Mouse (Mus musculus): ENCODE data around the gene Zfp128. TPM values are rescaled to one million over a fixed set of nuclear protein-coding genes. Genes with fewer than 3 reads are reported as not detected.
A peak's percentile ranks its signal among the peaks of the same experiment; 100 is the strongest.
"Not testable (repeated sequence)": the region's sequence is repeated elsewhere in the genome, so short reads cannot be mapped to it uniquely, and the experiment has no call there.

The Zfp128 gene
- polyA plus RNA-seq, 1 experiment from 2014 or later: 7.6 TPM

GRCm38 (mm10) chr7:12897655-12898410, 16.9 kb downstream of the Zfp128 start, which contains the start of gene Zscan22:
TSS of gene Zscan22 (plus strand) at chr7:12897815.
- peak; percentile 98 for ATAC-seq (ENCODE audit: low read depth)
- peaks cover 15% of the 10 kb centered on the region for H3K4me1 ChIP-seq (replicated peaks)
- peak within 1 kb of the TSS; percentile 57 for H3K4me2 ChIP-seq
- WGBS: 8% methylated on average over 36 of the region's 36 CpGs
- H3K27me3 ChIP-seq: no peaks in the 10 kb centered on the region
- H3K4me3 ChIP-seq: peak within 1 kb of the TSS; percentile 61
- no peaks in the 10 kb centered on the region for H3K9me3 ChIP-seq
- H3K27ac ChIP-seq (replicated peaks): peak within 1 kb of the TSS; percentile 39; the same call in 1 of the 2 replicates
- H3K36me3 ChIP-seq: peaks cover 5% of the 10 kb centered on the region; the same call in 1 of the 2 replicates
- peak within 1 kb of the TSS; percentile 71 for H3K9ac ChIP-seq

GRCm38 (mm10) chr7:12901517-12901916, 20.5 kb downstream of the Zfp128 start:
- 93% methylated on average over 5 of the region's 5 CpGs for WGBS
- Histone ChIP-seq H3K9me3 (no peaks in the 10 kb centered on the region), H3K27me3 (no peaks in the 10 kb centered on the region), H3K9ac (no peak overlapping the region), H3K27ac (replicated peaks) (no peak overlapping the region), H3K4me1 (replicated peaks) (peaks cover 15% of the 10 kb centered on the region), H3K4me3 (no peak overlapping the region), H3K36me3 (peaks cover 41% of the 10 kb centered on the region), H3K4me2 (no peak overlapping the region)
- no peak for ATAC-seq (ENCODE audit: low read depth)

GRCm38 (mm10) chr7:12903623-12904022, 22.6 kb downstream of the Zfp128 start:
- WGBS: 51% methylated on average over 10 of the region's 10 CpGs
- H3K4me1 ChIP-seq (replicated peaks): peaks cover 9% of the 10 kb centered on the region
- H3K36me3 ChIP-seq: peaks cover 62% of the 10 kb centered on the region
- no peaks in the 10 kb centered on the region for H3K27me3 ChIP-seq
- ATAC-seq (ENCODE audit: low read depth): no peak
- H3K4me3 ChIP-seq: peak overlapping the region; percentile 5; the same call in 1 of the 2 replicates
- H3K9ac ChIP-seq: peak overlapping the region; percentile 49; the same call in 1 of the 2 replicates
- H3K9me3 ChIP-seq: no peaks in the 10 kb centered on the region
- H3K27ac ChIP-seq (replicated peaks): no peak overlapping the region
- no peak overlapping the region for H3K4me2 ChIP-seq

GRCm38 (mm10) chr7:12905146-12905545, 24.2 kb downstream of the Zfp128 start:
- no peak for ATAC-seq (ENCODE audit: low read depth)

GRCm38 (mm10) chr7:12909498-12909962, 28.6 kb downstream of the Zfp128 start:
- Histone ChIP-seq H3K4me1 (replicated peaks) (0 out of 2 replicates have a peak, but pooled peaks cover 14% of the 10 kb centered on the region), H3K27me3 (no peaks in the 10 kb centered on the region), H3K36me3 (peaks cover 47% of the 10 kb centered on the region), H3K9ac (peak overlapping the region; percentile 76), H3K4me2 (peak overlapping the region; percentile 60), H3K4me3 (peak overlapping the region; percentile 52), H3K27ac (replicated peaks) (peak overlapping the region; percentile 93), H3K9me3 (no peaks in the 10 kb centered on the region)
- WGBS: 44% methylated on average over 7 of the region's 7 CpGs
- peak; percentile 48 for ATAC-seq (ENCODE audit: low read depth)

More at GRCm38 (mm10) chr7:12905146-12905545, 24.2 kb downstream of the Zfp128 start:
- Histone ChIP-seq H3K36me3 (peaks cover 68% of the 10 kb centered on the region), H3K4me3 (no peak overlapping the region), H3K9ac (no peak overlapping the region), H3K9me3 (no peaks in the 10 kb centered on the region), H3K4me2 (no peak overlapping the region), H3K27ac (replicated peaks) (no peak overlapping the region), H3K4me1 (replicated peaks) (peaks cover 10% of the 10 kb centered on the region; the same call in 1 of the 2 replicates), H3K27me3 (no peaks in the 10 kb centered on the region)
- 97% methylated on average over 1 of the region's 1 CpGs for WGBS

GRCm38 (mm10) chr7:12910181-12910668, 29.2 kb downstream of the Zfp128 start:
- peaks cover 40% of the 10 kb centered on the region for H3K36me3 ChIP-seq
- no peaks in the 10 kb centered on the region for H3K27me3 ChIP-seq
- peak overlapping the region; percentile 76 for H3K9ac ChIP-seq
- peak overlapping the region; percentile 60 for H3K4me2 ChIP-seq
- ATAC-seq (ENCODE audit: low read depth): peak; percentile 87
- H3K4me3 ChIP-seq: peak overlapping the region; percentile 52
- H3K27ac ChIP-seq (replicated peaks): peak overlapping the region; percentile 93
- 12% methylated on average over 19 of the region's 19 CpGs for WGBS
- H3K9me3 ChIP-seq: no peaks in the 10 kb centered on the region
- H3K4me1 ChIP-seq (replicated peaks): 0 out of 2 replicates have a peak, but pooled peaks cover 14% of the 10 kb centered on the region

- H3K4me3 ChIP-seq: no peak overlapping the region
- H3K36me3 ChIP-seq: peaks cover 7% of the 10 kb centered on the region
- ATAC-seq (ENCODE audit: low read depth): no peak
- no peak overlapping the region for H3K27ac ChIP-seq (replicated peaks)
- 0 out of 2 replicates have a peak, but pooled peaks cover 14% of the 10 kb centered on the region for H3K4me1 ChIP-seq (replicated peaks)
- no peaks in the 10 kb centered on the region for H3K9me3 ChIP-seq
- H3K27me3 ChIP-seq: no peaks in the 10 kb centered on the region
- H3K4me2 ChIP-seq: no peak overlapping the region
- no peak overlapping the region for H3K9ac ChIP-seq
These were observed 32.6 kb downstream of the Zfp128 start for GRCm38 (mm10) chr7:12913556-12913955.

GRCm38 (mm10) chr7:12920495-12920894, 39.5 kb downstream of the Zfp128 start:
- not testable (repeated sequence) for H3K27ac ChIP-seq (replicated peaks)
- WGBS: 91% methylated on average over 7 of the region's 8 CpGs

GRCm38 (mm10) chr7:12921318-12921704, 40.3 kb downstream of the Zfp128 start:
- H3K9me3 ChIP-seq: no peaks in the 10 kb centered on the region
- WGBS: 0% methylated on average over 3 of the region's 3 CpGs
- ATAC-seq (ENCODE audit: low read depth): peak; percentile 32; the same call in 1 of the 2 replicates

More at GRCm38 (mm10) chr7:12920495-12920894, 39.5 kb downstream of the Zfp128 start:
- H3K36me3 ChIP-seq: peaks cover 24% of the 10 kb centered on the region
- not testable (repeated sequence) for H3K9me3 ChIP-seq; H3K4me3 ChIP-seq; ATAC-seq (ENCODE audit: low read depth); H3K27me3 ChIP-seq; H3K9ac ChIP-seq
- peaks cover 14% of the 10 kb centered on the region for H3K4me1 ChIP-seq (replicated peaks)
- 0 out of 2 replicates have a peak overlapping the region, but pooled peaks have one; percentile 91 for H3K4me2 ChIP-seq

GRCm38 (mm10) chr7:12921705-12922465, 40.9 kb downstream of the Zfp128 start, which contains the start of gene Rps5:
TSS of gene Rps5 (plus strand) at chr7:12922290.
- ATAC-seq (ENCODE audit: low read depth): peak; percentile 99
- H3K4me3 ChIP-seq: peak within 1 kb of the TSS; percentile 78
- H3K27me3 ChIP-seq: peaks cover 23% of the 10 kb centered on the region
- no peaks in the 10 kb centered on the region for H3K9me3 ChIP-seq
- whole genome bisulfite sequencing: under 1% methylated on average over 55 of the region's 55 CpGs
- peak within 1 kb of the TSS; percentile 91 for H3K4me2 ChIP-seq
- peaks cover 14% of the 10 kb centered on the region for H3K4me1 ChIP-seq (replicated peaks)
- peak within 1 kb of the TSS; percentile 90 for H3K9ac ChIP-seq
- peak within 1 kb of the TSS; percentile 95 for H3K27ac ChIP-seq (replicated peaks)
- H3K36me3 ChIP-seq: peaks cover 38% of the 10 kb centered on the region

More at GRCm38 (mm10) chr7:12921318-12921704, 40.3 kb downstream of the Zfp128 start:
- Histone ChIP-seq H3K4me3 (peak overlapping the region; percentile 78), H3K4me2 (peak overlapping the region; percentile 91), H3K27me3 (peaks cover 17% of the 10 kb centered on the region), H3K27ac (replicated peaks) (peak overlapping the region; percentile 95), H3K36me3 (peaks cover 32% of the 10 kb centered on the region), H3K9ac (peak overlapping the region; percentile 90), H3K4me1 (replicated peaks) (peaks cover 14% of the 10 kb centered on the region)

- H3K9ac ChIP-seq: peak overlapping the region; percentile 86
- no peak overlapping the region for H3K27ac ChIP-seq (replicated peaks)
- 7% methylated on average over 8 of the region's 8 CpGs for WGBS
These were observed 41.8 kb downstream of the Zfp128 start for GRCm38 (mm10) chr7:12922729-12923128.

More at GRCm38 (mm10) chr7:12922729-12923128, 41.8 kb downstream of the Zfp128 start:
- peaks cover 31% of the 10 kb centered on the region for H3K27me3 ChIP-seq
- H3K4me1 ChIP-seq (replicated peaks): peaks cover 16% of the 10 kb centered on the region
- no peaks in the 10 kb centered on the region for H3K9me3 ChIP-seq
- H3K4me3 ChIP-seq: peak overlapping the region; percentile 78
- peak overlapping the region; percentile 80 for H3K4me2 ChIP-seq
- H3K36me3 ChIP-seq: peaks cover 46% of the 10 kb centered on the region
- ATAC-seq (ENCODE audit: low read depth): no peak
